Mouse (Mus musculus) testis, adult 10 weeks (tissue): ENCODE data around the gene Klhl1. TPM values are rescaled to one million over a fixed set of nuclear protein-coding genes. Genes with fewer than 3 reads are reported as not detected.

ENCODE experiments used
- polyA plus RNA-seq: library from polyadenylated mRNA; stranded (reverse); fragments of 350-450 nt; fragmentation: Illumina TruSeq; extraction: RNeasy Lipid Tissue Mini Kit (QIAGEN cat#74804); gene quantifications from one replicate; pipeline ENCODE4 v1.2.3, GENCODE M21; 2014; ENCODE audit warnings: low read depth, low replicate concordance

Gene Klhl1
- polyA plus RNA-seq: 0.07 TPM

GRCm38 (mm10) chr14:96518954-96519682 lies at the start of gene Klhl1:
Gene Klhl1, minus strand, starts transcription at chr14:96519102.

